Mouse (Mus musculus) stomach, postnatal 0 days (tissue): ENCODE measurements around the gene Rimbp3. TPM values are rescaled to one million over a fixed set of nuclear protein-coding genes. Genes with fewer than 3 reads are reported as not detected.

Experiments used
- ATAC-seq: fragments of 200-750 bp; cut with Nextera tagmentation; 2 replicates; pipeline ENCODE4 v1.8.0; 2017; ENCODE audit not compliant: low FRiP score, low TSS enrichment
- DNase-seq: peaks from one replicate; pipeline ENCODE4 v3.0.0-alpha.2; 2016; ENCODE audit warnings: low spot score
- H3K27ac ChIP-seq: fragments of 300-500 bp; sonication (generic); replicated peaks from 2 replicates; pipeline ENCODE4 v1.5.1; 2014; ENCODE audit warnings: mild to moderate bottlenecking, control low read depth
- H3K27me3 ChIP-seq: fragments of 300-500 bp; sonication (generic); 2 replicates; pipeline ENCODE4 v1.6.1; 2014; ENCODE audit warnings: low read length; ENCODE audit not compliant: control insufficient read depth, insufficient read depth
- H3K36me3 ChIP-seq: fragments of 300-500 bp; sonication (generic); 2 replicates; pipeline ENCODE4 v1.6.1; 2014; ENCODE audit warnings: low read length, mixed read lengths; ENCODE audit not compliant: control insufficient read depth, insufficient read depth
- H3K4me1 ChIP-seq: fragments of 300-500 bp; sonication (generic); replicated peaks from 2 replicates; pipeline ENCODE4 v1.6.1; 2014; ENCODE audit warnings: antibody characterized with exemption; ENCODE audit not compliant: control insufficient read depth, insufficient read depth
- H3K4me2 ChIP-seq: fragments of 300-500 bp; sonication (generic); replicated peaks from 2 replicates; pipeline ENCODE4 v1.6.1; 2014; ENCODE audit warnings: low read depth, mild to moderate bottlenecking, control low read depth, moderate library complexity
- H3K4me3 ChIP-seq: fragments of 300-500 bp; sonication (generic); 2 replicates; pipeline ENCODE4 v1.5.1; 2014; ENCODE audit warnings: low read depth, low read length, control low read depth
- H3K9ac ChIP-seq: fragments of 300-500 bp; sonication (generic); 2 replicates; pipeline ENCODE4 v1.6.1; 2014; ENCODE audit warnings: mild to moderate bottlenecking, low read length, control low read depth, mixed read lengths
- H3K9me3 ChIP-seq: fragments of 300-500 bp; sonication (generic); 2 replicates; pipeline ENCODE4 v1.6.1; 2016; ENCODE audit warnings: low read length; ENCODE audit not compliant: control insufficient read depth
- CTCF ChIP-seq: IDR thresholded peaks from 2 replicates; pipeline ENCODE4 v1.5.1; 2016; ENCODE audit warnings: antibody characterized with exemption, low read depth, mild to moderate bottlenecking, moderate library complexity
- EP300 ChIP-seq: optimal IDR thresholded peaks from 2 replicates; pipeline ENCODE3; 2016; ENCODE audit warnings: antibody characterized with exemption
- WGBS: fragments of 180-500 bp; shearing (Covaris S2); extraction: QIAGEN DNeasy Blood & Tissue Kit; methylation state at CpG from one replicate; pipeline ENCODE4 v1.1.7; 2014; 5-methylcytosine and 5-hydroxymethylcytosine counted together
- polyA plus RNA-seq: library from polyadenylated mRNA; unstranded; fragments of >200 nt; fragmentation: Nextera tagmentation; extraction: Ambion mirVana; gene quantifications from 2 replicates; pipeline ENCODE4 v1.2.1, GENCODE M21; 2015

The Rimbp3 gene
- polyA plus RNA-seq, 1 experiment from 2014 or later, result 0.18 TPM

DNA sequence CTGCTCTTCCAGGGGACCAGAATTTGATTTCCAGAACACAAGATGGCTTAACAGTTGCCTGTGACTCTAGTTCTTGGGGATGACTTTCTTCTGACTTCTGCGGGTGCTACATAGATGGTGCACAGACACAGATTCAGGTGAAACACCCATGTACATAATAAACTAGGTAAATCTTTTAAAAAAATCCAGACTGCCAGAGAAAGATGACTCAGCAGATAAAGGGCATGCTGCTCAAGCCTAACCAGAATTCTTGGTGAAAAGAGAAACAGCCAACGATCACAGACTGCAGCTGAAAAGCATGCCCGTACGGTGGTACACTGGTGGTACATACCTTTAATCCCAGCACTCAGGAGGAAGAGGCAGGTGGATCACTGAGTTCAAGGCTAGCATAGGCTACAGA, 14.6 kb upstream of the Rimbp3 start:
- no peak for TF ChIP-seq EP300
- TF ChIP-seq CTCF, result no peak
- Histone ChIP-seq H3K36me3 (no peaks in the 10 kb centered on the region), H3K9ac (no peak overlapping the region), H3K4me1 (no peaks in the 10 kb centered on the region), H3K9me3 (no peaks in the 10 kb centered on the region), H3K4me2 (no peak overlapping the region), H3K27ac (no peak overlapping the region), H3K4me3 (no peak overlapping the region), H3K27me3 (no peaks in the 10 kb centered on the region)
- 80% methylated on average over 4 of the region's 4 CpGs for WGBS
- no peak for ATAC-seq
- DNase-seq, result no peak

DNA sequence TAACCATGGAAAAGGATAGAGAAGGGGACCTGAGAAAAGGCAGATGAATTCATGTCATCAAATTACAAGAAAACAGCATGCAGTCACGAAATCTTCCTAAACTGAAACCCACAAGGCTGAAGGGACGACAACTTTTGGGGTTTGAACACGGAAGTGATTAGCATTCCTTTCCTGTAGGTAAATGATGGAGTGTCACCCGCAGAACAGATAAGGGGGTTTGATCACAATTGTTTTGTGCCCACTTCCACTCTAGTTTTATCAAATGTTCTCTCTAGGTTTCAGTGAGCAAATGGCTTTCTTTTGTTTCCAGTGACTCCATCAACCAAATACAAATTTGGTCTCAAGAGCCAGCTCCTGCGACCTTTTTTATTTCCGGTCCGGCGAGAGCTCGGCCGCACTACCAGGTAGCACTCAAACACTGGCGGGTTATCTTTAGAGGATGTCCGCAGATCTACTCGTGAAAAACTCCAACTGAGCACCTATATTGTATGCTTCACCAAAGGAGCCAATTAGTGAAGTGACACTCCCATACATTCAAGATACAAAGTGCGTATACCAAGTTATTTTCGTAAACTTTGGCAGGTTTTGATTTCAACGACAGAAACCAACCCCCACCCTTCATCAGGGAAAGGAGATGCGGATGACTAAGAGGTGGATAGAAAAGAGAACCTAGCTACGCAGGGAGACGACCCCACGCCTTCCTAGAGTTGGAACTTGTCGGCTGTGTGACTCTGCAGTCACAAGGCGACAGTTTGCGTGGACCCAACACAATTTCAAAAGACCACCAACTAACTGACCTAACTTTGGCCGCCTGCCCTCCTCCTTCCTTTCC, 8.1 kb upstream of the Rimbp3 start:
- H3K4me2 ChIP-seq, result peak overlapping the region; percentile 68
- ATAC-seq, result no peak
- peak overlapping the region; percentile 91 for H3K4me3 ChIP-seq
- TF ChIP-seq CTCF (no peak), EP300 (no peak)
- H3K9ac ChIP-seq, result peak overlapping the region; percentile 99
- peak overlapping the region; percentile 84 for H3K27ac ChIP-seq
- H3K36me3 ChIP-seq, result no peaks in the 10 kb centered on the region
- no peaks in the 10 kb centered on the region for H3K9me3 ChIP-seq
- no peaks in the 10 kb centered on the region for H3K27me3 ChIP-seq
- DNase-seq, result no peak
- 3% methylated on average over 24 of the region's 24 CpGs for WGBS
- H3K4me1 ChIP-seq, result 0 out of 2 replicates have a peak, but pooled peaks cover 4% of the 10 kb centered on the region

DNA sequence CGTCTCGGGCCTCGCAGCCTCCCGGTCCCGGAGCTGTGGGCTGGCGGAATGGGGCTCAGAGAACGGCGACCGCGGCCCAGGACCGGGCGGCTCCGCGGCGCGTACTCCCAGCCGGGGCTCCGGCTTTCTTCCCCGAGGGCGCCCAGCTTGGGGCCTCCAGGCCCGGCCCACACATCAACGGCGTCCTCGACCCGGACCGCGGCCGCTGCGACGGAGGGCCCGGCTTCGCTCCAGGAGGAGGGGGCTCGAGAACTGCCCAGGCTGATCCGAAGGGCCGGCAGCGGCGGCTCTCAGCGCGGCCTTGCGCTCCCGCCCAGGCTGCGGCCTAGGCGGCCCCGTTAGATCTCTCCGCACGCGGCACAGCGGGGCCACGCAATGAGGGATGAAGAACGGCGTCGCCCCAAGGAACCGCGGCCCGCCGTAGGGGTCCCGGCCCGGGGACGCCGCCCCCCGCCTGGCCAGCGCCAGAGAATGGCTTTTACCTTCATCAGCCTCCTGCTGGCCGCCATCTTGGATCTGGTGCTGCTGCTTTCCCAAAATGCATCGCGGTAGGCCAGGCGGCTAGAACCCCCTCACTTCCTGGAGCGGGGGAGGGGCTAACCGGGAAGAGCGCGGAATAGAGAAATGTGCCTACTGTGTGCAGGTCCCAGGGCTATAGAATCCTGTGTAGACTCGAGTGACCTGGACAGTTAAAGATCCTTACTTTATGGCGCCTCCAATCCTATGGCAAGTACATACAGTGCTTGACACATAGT, 7.3 kb upstream of the Rimbp3 start:
- Histone ChIP-seq H3K4me2 (peak overlapping the region; percentile 68), H3K27me3 (no peaks in the 10 kb centered on the region), H3K4me3 (peak overlapping the region; percentile 91), H3K4me1 (0 out of 2 replicates have a peak, but pooled peaks cover 4% of the 10 kb centered on the region), H3K9me3 (no peaks in the 10 kb centered on the region), H3K9ac (peak overlapping the region; percentile 99), H3K36me3 (no peaks in the 10 kb centered on the region), H3K27ac (peak overlapping the region; percentile 84)
- WGBS, result under 1% methylated on average over 69 of the region's 72 CpGs
- peak; percentile 88 for DNase-seq
- peak; percentile 85 for ATAC-seq
- no peak for TF ChIP-seq CTCF
- TF ChIP-seq EP300, result no peak

DNA sequence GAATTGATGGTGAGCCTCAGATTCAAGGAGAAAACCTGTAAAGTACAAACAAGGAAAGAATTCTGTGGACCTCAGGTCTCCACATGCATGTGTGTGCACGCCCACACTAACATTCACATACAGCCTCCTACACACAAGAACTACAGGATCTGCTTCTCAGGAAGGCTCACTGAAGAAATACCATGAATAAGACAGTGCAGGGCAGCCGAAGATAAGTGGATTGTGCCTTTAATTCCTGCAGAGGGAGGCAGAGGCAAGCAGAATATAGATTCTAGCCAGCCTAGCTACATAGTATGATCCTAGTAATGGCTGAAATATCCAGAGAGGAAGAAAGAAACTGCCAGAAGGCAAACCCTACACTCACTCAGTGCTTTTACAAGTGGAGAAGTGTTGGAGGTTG, 6.4 kb upstream of the Rimbp3 start:
- H3K9me3 ChIP-seq, result no peaks in the 10 kb centered on the region
- H3K9ac ChIP-seq, result no peak overlapping the region
- no peak overlapping the region for H3K4me2 ChIP-seq
- TF ChIP-seq CTCF, result peak; percentile 80
- no peak for TF ChIP-seq EP300
- H3K4me1 ChIP-seq, result 0 out of 2 replicates have a peak, but pooled peaks cover 4% of the 10 kb centered on the region
- ATAC-seq, result peak; percentile 58
- peak overlapping the region; percentile 8; the same call in 1 of the 2 replicates for H3K27ac ChIP-seq
- 44% methylated on average over 2 of the region's 2 CpGs for WGBS
- H3K36me3 ChIP-seq, result no peaks in the 10 kb centered on the region
- no peak overlapping the region for H3K4me3 ChIP-seq
- no peaks in the 10 kb centered on the region for H3K27me3 ChIP-seq
- DNase-seq, result no peak

DNA sequence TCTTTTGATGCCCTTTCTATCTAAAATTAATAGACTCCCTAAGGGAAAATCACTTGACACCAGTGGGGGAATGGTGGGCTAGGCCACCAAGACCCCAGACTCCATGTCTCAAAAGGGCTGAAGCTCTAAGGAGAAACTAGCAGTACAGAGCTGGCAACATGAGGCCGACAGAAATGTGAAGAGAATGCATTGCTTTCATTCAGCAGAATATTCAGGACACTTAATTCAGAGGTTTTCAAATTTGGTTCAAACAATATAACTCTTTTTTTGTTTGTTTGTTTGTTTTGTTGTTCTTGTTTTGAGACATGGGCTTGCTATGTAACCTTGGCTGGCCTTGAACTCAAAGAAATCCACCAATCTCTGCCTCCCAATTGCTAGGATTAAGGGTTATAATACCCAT, 5.9 kb upstream of the Rimbp3 start, which contains the start of gene Ube2l3:
TSS of gene Ube2l3 (minus strand) at position 101 of the 400 bp plus-strand sequence.
- H3K9ac ChIP-seq, result peak within 1 kb of the TSS; percentile 99
- peak within 1 kb of the TSS; percentile 91 for H3K4me3 ChIP-seq
- ATAC-seq (no peak), DNase-seq (no peak)
- peak within 1 kb of the TSS; percentile 84; the same call in 1 of the 2 replicates for H3K27ac ChIP-seq
- 83% methylated on average over 1 of the region's 1 CpGs for WGBS
- no peaks in the 10 kb centered on the region for H3K36me3 ChIP-seq
- H3K4me1 ChIP-seq, result 0 out of 2 replicates have a peak, but pooled peaks cover 4% of the 10 kb centered on the region
- peak within 1 kb of the TSS; percentile 68 for H3K4me2 ChIP-seq
- H3K27me3 ChIP-seq, result no peaks in the 10 kb centered on the region
- TF ChIP-seq CTCF, result no peak
- TF ChIP-seq EP300, result no peak
- H3K9me3 ChIP-seq, result no peaks in the 10 kb centered on the region
